Mouse (Mus musculus): ENCODE data around the gene Hps4. TPM values are rescaled to one million over a fixed set of nuclear protein-coding genes. Genes with fewer than 3 reads are reported as not detected.

The Hps4 gene
- total and polyA plus RNA-seq, 3 experiments: 8.0 to 15.5 (median 8.5) TPM

DNA sequence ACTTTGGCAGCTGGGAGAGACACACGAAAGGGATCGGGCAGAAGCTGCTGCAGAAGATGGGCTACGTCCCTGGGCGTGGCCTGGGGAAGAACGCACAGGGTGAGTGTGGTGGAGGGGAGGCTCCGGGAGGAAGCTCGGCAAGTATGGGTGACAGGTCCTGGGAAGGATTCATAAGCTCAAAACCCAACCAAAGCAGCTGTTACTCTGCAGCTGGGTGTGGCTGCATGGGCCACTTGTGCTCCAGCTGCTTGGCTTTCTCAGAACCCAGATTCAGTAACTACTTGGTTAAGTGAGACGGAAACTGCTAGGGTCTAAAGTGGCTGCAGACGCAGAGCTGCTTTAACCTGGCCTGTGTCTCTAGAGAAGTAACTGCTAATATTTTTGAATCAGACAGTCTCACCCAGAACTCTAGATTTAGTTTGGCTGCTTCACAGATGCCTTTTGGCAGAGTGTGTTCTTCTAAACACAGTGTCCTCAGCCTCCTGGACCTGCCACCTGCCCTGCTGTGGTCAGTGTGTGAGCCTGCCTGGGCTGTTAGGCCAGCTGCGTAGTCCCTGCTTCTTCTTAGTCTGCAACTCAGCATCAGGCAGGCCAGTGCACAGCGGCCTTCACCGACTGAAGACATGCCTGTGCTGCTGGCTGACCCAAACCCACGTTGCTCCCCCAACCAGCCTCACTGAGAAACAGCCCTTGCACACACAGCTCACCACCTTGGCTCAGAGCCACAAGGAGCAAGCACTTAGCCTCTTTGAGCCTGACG lies 12.9 kb upstream of the Hps4 start:
- no peaks in the 10 kb centered on the region for H3K27me3 ChIP-seq (ENCODE audit: control insufficient read depth, insufficient read depth, low read length)
- H3K4me1 ChIP-seq (ENCODE audit: control insufficient read depth, insufficient read depth, low read length): peaks cover 3% of the 10 kb centered on the region; the same call in 1 of the 2 replicates
- H3K79me2 ChIP-seq (replicated peaks; ENCODE audit: control insufficient read depth, insufficient read depth, low read length): peaks cover 4% of the 10 kb centered on the region; the same call in 1 of the 2 replicates
- 88% methylated on average over 14 of the region's 14 CpGs for WGBS
- DNase-seq: no peak
- no peaks in the 10 kb centered on the region for H3K36me3 ChIP-seq (ENCODE audit: control insufficient read depth, insufficient read depth, low read length)
- TF ChIP-seq POLR2A (IDR thresholded peaks at IDR 0.05; ENCODE audit: insufficient read depth, low read depth, low read length) (no peak), EP300 (IDR thresholded peaks at IDR 0.05; ENCODE audit: insufficient read depth, low read depth, low read length) (no peak), CTCF (IDR thresholded peaks at IDR 0.05) (no peak)
- no peak overlapping the region for H3K4me3 ChIP-seq
- H3K27ac ChIP-seq: no peak overlapping the region
- no peak overlapping the region for H3K9ac ChIP-seq (ENCODE audit: low read depth, low read length)
- intact Hi-C loops (cut with DNase I): no loop called here

DNA sequence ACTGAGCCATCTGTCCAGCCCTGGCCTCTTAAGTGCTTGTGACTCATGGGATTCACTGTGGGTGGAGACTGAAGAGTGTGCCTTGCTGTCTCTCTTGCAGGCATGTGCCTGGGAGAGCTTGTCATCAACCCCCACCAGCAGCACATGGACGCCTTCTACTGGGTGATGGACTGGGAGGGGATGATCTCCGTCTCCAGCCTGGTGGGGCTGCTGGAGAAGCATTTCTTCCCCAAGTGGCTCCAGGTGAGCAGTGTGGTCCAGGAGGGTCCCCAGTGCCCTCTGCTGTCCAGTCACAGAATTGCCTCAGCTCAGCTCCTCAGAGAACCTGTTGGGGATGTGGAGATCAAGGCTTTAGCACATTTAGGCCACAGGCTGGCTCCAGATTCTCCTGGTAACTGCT lies 7.4 kb upstream of the Hps4 start:
- H3K27me3 ChIP-seq (ENCODE audit: control insufficient read depth, insufficient read depth, low read length): no peaks in the 10 kb centered on the region
- no peaks in the 10 kb centered on the region for H3K4me1 ChIP-seq (ENCODE audit: control insufficient read depth, insufficient read depth, low read length)
- TF ChIP-seq EP300 (IDR thresholded peaks at IDR 0.05; ENCODE audit: insufficient read depth, low read depth, low read length) (peak; percentile 47; the same call in 1 of the 2 replicates), POLR2A (IDR thresholded peaks at IDR 0.05; ENCODE audit: insufficient read depth, low read depth, low read length) (no peak), CTCF (IDR thresholded peaks at IDR 0.05) (peak; percentile 84)
- DNase-seq: peak; percentile 51 to 70
- H3K79me2 ChIP-seq (replicated peaks; ENCODE audit: control insufficient read depth, insufficient read depth, low read length): no peaks in the 10 kb centered on the region
- H3K4me3 ChIP-seq: no peak overlapping the region
- 18% methylated on average over 2 of the region's 2 CpGs for WGBS
- intact Hi-C loops (cut with DNase I): loop anchor here (1.0 kb wide), 1 partner anchor 95 kb away; no protein-coding TSS in a partner anchor
- no peak overlapping the region for H3K27ac ChIP-seq
- no peaks in the 10 kb centered on the region for H3K36me3 ChIP-seq (ENCODE audit: control insufficient read depth, insufficient read depth, low read length)
- H3K9ac ChIP-seq (ENCODE audit: low read depth, low read length): no peak overlapping the region

GRCm38 (mm10) chr5:112337004-112337403 lies 5.9 kb upstream of the Hps4 start:
- no peak for DNase-seq
- Histone ChIP-seq H3K4me3 (no peak overlapping the region), H3K9ac (ENCODE audit: low read depth, low read length) (no peak overlapping the region), H3K27me3 (ENCODE audit: control insufficient read depth, insufficient read depth, low read length) (no peaks in the 10 kb centered on the region), H3K79me2 (replicated peaks; ENCODE audit: control insufficient read depth, insufficient read depth, low read length) (no peaks in the 10 kb centered on the region), H3K36me3 (ENCODE audit: control insufficient read depth, insufficient read depth, low read length) (no peaks in the 10 kb centered on the region), H3K27ac (no peak overlapping the region), H3K4me1 (ENCODE audit: control insufficient read depth, insufficient read depth, low read length) (no peaks in the 10 kb centered on the region)
- WGBS: 90% methylated on average over 22 of the region's 22 CpGs
- intact Hi-C loops (cut with DNase I): no loop called here
- no peak for TF ChIP-seq CTCF (IDR thresholded peaks at IDR 0.05)
- TF ChIP-seq EP300 (IDR thresholded peaks at IDR 0.05; ENCODE audit: insufficient read depth, low read depth, low read length): no peak
- TF ChIP-seq POLR2A (IDR thresholded peaks at IDR 0.05; ENCODE audit: insufficient read depth, low read depth, low read length): no peak

DNA sequence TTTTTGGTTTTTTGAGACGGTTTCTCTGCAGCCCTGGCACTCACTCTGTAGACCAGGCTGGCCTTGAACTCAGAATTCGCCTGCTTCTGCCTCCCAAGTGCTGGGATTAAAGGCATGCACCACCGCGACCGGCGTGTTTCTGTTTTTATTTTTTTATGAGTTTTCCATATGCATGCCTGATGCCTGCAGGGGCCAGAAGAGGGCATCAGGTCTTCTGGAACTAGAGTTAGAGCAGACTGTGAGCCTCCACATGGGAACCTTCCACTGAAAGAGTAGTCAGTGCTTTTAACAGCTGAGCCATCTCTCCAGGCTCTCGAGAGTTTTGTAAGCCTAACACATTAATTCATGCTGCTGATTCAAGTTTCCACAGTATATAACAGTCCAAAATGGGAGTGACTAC lies 3.7 kb upstream of the Hps4 start:
- intact Hi-C loops (cut with DNase I): no loop called here
- no peak overlapping the region for H3K27ac ChIP-seq
- no peaks in the 10 kb centered on the region for H3K36me3 ChIP-seq (ENCODE audit: control insufficient read depth, insufficient read depth, low read length)
- H3K9ac ChIP-seq (ENCODE audit: low read depth, low read length): no peak overlapping the region
- no peak overlapping the region for H3K4me3 ChIP-seq
- TF ChIP-seq EP300 (IDR thresholded peaks at IDR 0.05; ENCODE audit: insufficient read depth, low read depth, low read length) (no peak), CTCF (IDR thresholded peaks at IDR 0.05) (peak; percentile 26)
- WGBS: 41% methylated on average over 7 of the region's 7 CpGs
- peaks cover 1% of the 10 kb centered on the region for H3K4me1 ChIP-seq (ENCODE audit: control insufficient read depth, insufficient read depth, low read length)
- DNase-seq: no peak
- no peaks in the 10 kb centered on the region for H3K79me2 ChIP-seq (replicated peaks; ENCODE audit: control insufficient read depth, insufficient read depth, low read length)
- H3K27me3 ChIP-seq (ENCODE audit: control insufficient read depth, insufficient read depth, low read length): no peaks in the 10 kb centered on the region

- H3K4me1 ChIP-seq (ENCODE audit: control insufficient read depth, insufficient read depth, low read length): peaks cover 3% of the 10 kb centered on the region
- intact Hi-C loops (cut with DNase I): loop anchor here (1.0 to 5.0 kb wide), 2 partner anchors 17 to 84 kb away; partner anchors contain the start of gene Tfip11
- H3K9ac ChIP-seq (ENCODE audit: low read depth, low read length): peak overlapping the region; percentile 91
- peak overlapping the region; percentile 94 for H3K4me3 ChIP-seq
- TF ChIP-seq EP300 (IDR thresholded peaks at IDR 0.05; ENCODE audit: insufficient read depth, low read depth, low read length): no peak
- TF ChIP-seq POLR2A (IDR thresholded peaks at IDR 0.05; ENCODE audit: insufficient read depth, low read depth, low read length): no peak
- H3K79me2 ChIP-seq (replicated peaks; ENCODE audit: control insufficient read depth, insufficient read depth, low read length): no peaks in the 10 kb centered on the region
- whole genome bisulfite sequencing: under 1% methylated on average over 24 of the region's 24 CpGs
- peak overlapping the region; percentile 80 for H3K27ac ChIP-seq
- DNase-seq: no peak
- H3K27me3 ChIP-seq (ENCODE audit: control insufficient read depth, insufficient read depth, low read length): no peaks in the 10 kb centered on the region
- no peaks in the 10 kb centered on the region for H3K36me3 ChIP-seq (ENCODE audit: control insufficient read depth, insufficient read depth, low read length)
Observed at GRCm38 (mm10) chr5:112343205-112343595, 317 bp downstream of the Hps4 start.
